Comparison of ENCODE assay signal across 25 mouse cellular contexts in the genomic region with DNA sequence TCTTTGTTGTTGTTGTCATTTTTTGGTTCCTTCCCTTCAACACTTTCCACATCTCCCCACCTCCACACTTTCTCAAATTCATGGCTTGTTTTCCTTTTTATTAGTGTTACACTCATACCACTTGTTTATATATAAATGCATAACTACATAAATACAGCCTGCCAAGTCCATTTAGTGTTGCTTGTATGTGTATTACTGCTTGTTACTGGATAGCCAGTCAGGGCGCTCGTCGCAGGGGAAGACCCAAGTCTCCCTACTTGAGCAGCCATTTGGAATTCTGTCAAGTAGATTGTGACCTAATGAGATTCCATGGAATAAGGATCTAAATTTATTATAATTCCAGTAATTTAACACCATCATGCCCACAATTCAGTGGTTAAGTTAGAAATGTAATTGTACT.
"Had no signal": no experiment of that assay in that cellular context is flagged by ENCODE, and none has a peak within 500 bp of the region (broad histone marks: within the 10 kb centered on the region; RNA-seq: fewer than 3 reads in every experiment).

No protein-coding gene starts in this region.

- H3K36me3 ChIP-seq: heart, embryonic 13.5 days; heart, embryonic 15.5 days; hindbrain, embryonic 13.5 days; hindbrain, embryonic 15.5 days; kidney, embryonic 15.5 days; limb, embryonic 13.5 days; limb, embryonic 15.5 days had no signal

- DNase-seq: forebrain, postnatal 0 days; gastrocnemius, postnatal 14 days; gastrocnemius, postnatal 36 days; heart, adult 18-20 months; heart, postnatal 14 days; heart, postnatal 36 days; kidney, adult 11 months; kidney, adult 2 months; kidney, adult 9 months; kidney, postnatal 14 days; kidney, postnatal 36 days; layer of hippocampus, adult 9-11 months; layer of hippocampus, postnatal 36 days; left cerebral cortex, postnatal 4 days had no signal

- H3K27ac ChIP-seq: heart, embryonic 13.5 days; heart, embryonic 15.5 days; hindbrain, embryonic 13.5 days; hindbrain, embryonic 15.5 days; hindbrain, postnatal 0 days; kidney, embryonic 15.5 days; kidney, postnatal 0 days; limb, embryonic 13.5 days; limb, embryonic 15.5 days had no signal

- H3K4me1 ChIP-seq: heart, embryonic 15.5 days; hindbrain, embryonic 13.5 days; hindbrain, embryonic 15.5 days; kidney, embryonic 15.5 days; limb, embryonic 13.5 days; limb, embryonic 15.5 days had no signal

- H3K9me3 ChIP-seq: heart, embryonic 13.5 days; heart, embryonic 15.5 days; hindbrain, embryonic 13.5 days; hindbrain, embryonic 15.5 days; kidney, embryonic 15.5 days; limb, embryonic 13.5 days; limb, embryonic 15.5 days had no signal

- H3K4me2 ChIP-seq: heart, embryonic 11.5 days; heart, embryonic 13.5 days; heart, embryonic 15.5 days; hindbrain, embryonic 13.5 days; hindbrain, embryonic 15.5 days; kidney, embryonic 15.5 days; limb, embryonic 13.5 days; limb, embryonic 15.5 days had no signal

- ATAC-seq: forebrain, postnatal 0 days; hindbrain, postnatal 0 days; intestine, embryonic 16.5 days had no signal

- H3K27me3 ChIP-seq: heart, embryonic 13.5 days; heart, embryonic 15.5 days; hindbrain, embryonic 13.5 days; hindbrain, embryonic 15.5 days; kidney, embryonic 15.5 days; limb, embryonic 13.5 days; limb, embryonic 15.5 days had no signal

- H3K9ac ChIP-seq: forebrain, postnatal 0 days; heart, embryonic 13.5 days; heart, embryonic 15.5 days; hindbrain, embryonic 13.5 days; hindbrain, embryonic 15.5 days; kidney, embryonic 15.5 days; limb, embryonic 13.5 days; limb, embryonic 15.5 days had no signal

- H3K4me3 ChIP-seq: heart, embryonic 13.5 days; heart, embryonic 15.5 days; hindbrain, embryonic 13.5 days; hindbrain, embryonic 15.5 days; kidney, embryonic 15.5 days; limb, embryonic 13.5 days; limb, embryonic 15.5 days had no signal
